Mouse (Mus musculus) forebrain, postnatal 0 days (tissue): ENCODE measurements around the gene Ctnnd2. TPM values are rescaled to one million over a fixed set of nuclear protein-coding genes. Genes with fewer than 3 reads are reported as not detected.

Source experiments
- ATAC-seq: fragments of 200-750 bp; cut with Nextera tagmentation; 2 replicates; pipeline ENCODE4 v1.8.0; 2017; ENCODE audit warnings: mild to moderate bottlenecking, moderate library complexity
- DNase-seq: peaks from one replicate; pipeline ENCODE4 v3.0.0-alpha.2; 2015
- H3K27ac ChIP-seq: fragments of 300-500 bp; sonication (generic); 2 replicates; pipeline ENCODE4 v1.5.1; 2014; ENCODE audit warnings: low read depth, mild to moderate bottlenecking, antibody characterized with exemption, low read length, moderate library complexity, mixed read lengths
- H3K27me3 ChIP-seq: fragments of 300-500 bp; sonication (generic); 2 replicates; pipeline ENCODE4 v1.6.1; 2014; ENCODE audit warnings: mild to moderate bottlenecking, low read length, mixed read lengths; ENCODE audit not compliant: insufficient read depth
- H3K36me3 ChIP-seq: fragments of 300-500 bp; sonication (generic); 2 replicates; pipeline ENCODE4 v1.6.1; 2014; ENCODE audit warnings: mild to moderate bottlenecking, moderate library complexity; ENCODE audit not compliant: insufficient read depth
- H3K4me1 ChIP-seq: fragments of 300-500 bp; sonication (generic); 2 replicates; pipeline ENCODE4 v1.6.1; 2014; ENCODE audit warnings: antibody characterized with exemption; ENCODE audit not compliant: insufficient read depth
- H3K4me2 ChIP-seq: fragments of 300-500 bp; sonication (generic); 2 replicates; pipeline ENCODE4 v1.6.1; 2014; ENCODE audit warnings: low read depth, mild to moderate bottlenecking, moderate library complexity
- H3K4me3 ChIP-seq: fragments of 300-500 bp; sonication (generic); 2 replicates; pipeline ENCODE4 v1.5.1; 2014; ENCODE audit warnings: low read depth, low read length, mixed read lengths
- H3K9ac ChIP-seq: fragments of 300-500 bp; sonication (generic); 2 replicates; pipeline ENCODE4 v1.6.1; 2014; ENCODE audit warnings: mild to moderate bottlenecking
- H3K9me3 ChIP-seq: fragments of 300-500 bp; sonication (generic); 2 replicates; pipeline ENCODE4 v1.6.1; 2016; ENCODE audit warnings: low read length
- CTCF ChIP-seq: sonication (generic); IDR thresholded peaks from 2 replicates; pipeline ENCODE4 v1.5.1; 2016; ENCODE audit warnings: antibody characterized with exemption, control low read depth, low read depth
- WGBS: fragments of 180-500 bp; shearing (Covaris S2); extraction: QIAGEN DNeasy Blood & Tissue Kit; methylation state at CpG from one replicate; pipeline ENCODE4 v1.1.7; 2014; 5-methylcytosine and 5-hydroxymethylcytosine counted together
- polyA plus RNA-seq: library from polyadenylated mRNA; unstranded; fragments of >200 nt; fragmentation: Nextera tagmentation; extraction: Ambion mirVana; gene quantifications from 2 replicates; pipeline ENCODE4 v1.2.1, GENCODE M21; 2015
- total RNA-seq: library from RNA; depleted of rRNA; stranded (reverse); fragments of >200 nt; gene quantifications from 2 replicates; pipeline ENCODE4 v1.2.3, GENCODE M21; 2014

Ctnnd2 gene
- total and polyA plus RNA-seq, 2 experiments from 2014 or later = 73.6 to 130 TPM

- peaks cover 10% of the 10 kb centered on the region; the same call in 1 of the 2 replicates for H3K4me1 ChIP-seq
- TF ChIP-seq CTCF = no peak
- no peak overlapping the region for H3K27ac ChIP-seq
- H3K27me3 ChIP-seq = no peaks in the 10 kb centered on the region
- ATAC-seq = no peak
- DNase-seq = no peak
- H3K9me3 ChIP-seq = no peaks in the 10 kb centered on the region
- no peak overlapping the region for H3K9ac ChIP-seq
- no peaks in the 10 kb centered on the region for H3K36me3 ChIP-seq
- no peak overlapping the region for H3K4me2 ChIP-seq
- no peak overlapping the region for H3K4me3 ChIP-seq
- 28% methylated on average over 9 of the region's 9 CpGs for WGBS
Observed at GRCm38 (mm10) chr15:30460341-30461125, 288.1 kb downstream of the Ctnnd2 start.

GRCm38 (mm10) chr15:30462804-30463423 lies 290.5 kb downstream of the Ctnnd2 start:
- DNase-seq = no peak
- H3K4me1 ChIP-seq = peaks cover under 1% of the 10 kb centered on the region; the same call in 1 of the 2 replicates
- H3K9me3 ChIP-seq = no peaks in the 10 kb centered on the region
- no peaks in the 10 kb centered on the region for H3K27me3 ChIP-seq
- 76% methylated on average over 2 of the region's 2 CpGs for WGBS
- H3K9ac ChIP-seq = no peak overlapping the region
- TF ChIP-seq CTCF = no peak
- ATAC-seq = no peak
- no peak overlapping the region for H3K27ac ChIP-seq
- H3K36me3 ChIP-seq = no peaks in the 10 kb centered on the region
- H3K4me3 ChIP-seq = no peak overlapping the region
- H3K4me2 ChIP-seq = no peak overlapping the region

DNA sequence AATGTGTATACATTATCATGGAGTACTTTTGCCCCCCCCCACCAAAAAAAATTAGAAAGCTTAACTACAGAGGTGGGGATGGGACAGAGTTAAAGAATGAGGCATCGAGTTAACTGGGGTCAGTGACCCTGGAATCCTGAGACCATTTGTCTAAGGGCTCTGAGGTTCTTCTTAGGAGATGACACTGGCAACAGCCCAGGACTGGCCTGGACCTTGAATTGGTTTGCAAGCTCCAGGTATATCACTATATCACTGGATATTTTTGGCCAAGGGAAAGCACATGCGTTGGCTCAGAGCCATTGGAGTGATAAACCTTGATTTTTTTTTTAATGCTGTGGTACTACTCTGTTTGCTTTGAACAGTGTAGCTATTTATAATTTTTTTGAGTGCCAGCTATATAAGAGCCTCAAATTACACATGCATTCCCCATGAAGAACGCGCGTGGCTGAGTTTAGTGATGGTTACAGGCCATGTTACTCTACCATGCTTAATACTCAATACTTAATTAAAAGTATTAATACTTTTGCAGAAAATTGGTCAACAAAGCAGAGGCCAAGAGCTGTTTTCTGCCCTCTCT lies 291.2 kb downstream of the Ctnnd2 start:
- Histone ChIP-seq H3K4me3 (no peak overlapping the region), H3K4me1 (no peaks in the 10 kb centered on the region; the same call in 1 of the 2 replicates), H3K27ac (no peak overlapping the region), H3K36me3 (no peaks in the 10 kb centered on the region), H3K27me3 (no peaks in the 10 kb centered on the region), H3K9ac (no peak overlapping the region), H3K9me3 (no peaks in the 10 kb centered on the region), H3K4me2 (no peak overlapping the region)
- no peak for TF ChIP-seq CTCF
- 87% methylated on average over 5 of the region's 5 CpGs for WGBS
- DNase-seq = no peak
- no peak for ATAC-seq

DNA sequence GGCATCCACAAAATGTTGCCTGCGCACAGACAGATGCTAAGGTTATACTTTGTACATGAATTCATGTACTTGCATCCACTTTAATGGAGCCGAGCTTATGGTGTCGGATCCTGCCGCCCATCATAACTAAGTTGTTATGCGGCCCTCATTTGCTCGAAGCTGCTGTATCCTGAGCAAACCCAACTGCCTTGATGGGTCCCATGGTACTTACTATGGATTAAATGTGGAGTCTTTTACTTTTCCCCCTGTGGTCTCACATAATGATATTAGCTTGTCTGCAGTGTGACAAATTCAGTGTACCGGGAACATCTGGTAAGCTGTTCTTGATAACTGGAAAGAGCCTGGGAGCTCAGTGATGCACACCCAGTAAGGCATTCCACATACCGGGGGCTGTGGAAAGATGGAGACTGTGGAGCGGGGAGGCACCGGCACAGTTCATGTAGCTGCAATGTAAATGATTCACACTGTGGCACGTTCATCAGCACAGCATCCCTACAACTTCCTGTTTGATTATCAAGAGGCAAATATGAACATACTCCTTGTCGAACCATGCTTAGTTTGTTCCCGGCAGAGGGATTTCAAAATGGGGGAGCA lies 294.7 kb downstream of the Ctnnd2 start:
- no peak overlapping the region for H3K4me2 ChIP-seq
- H3K9ac ChIP-seq = no peak overlapping the region
- H3K4me3 ChIP-seq = no peak overlapping the region
- ATAC-seq (no peak), DNase-seq (no peak)
- H3K27me3 ChIP-seq = no peaks in the 10 kb centered on the region
- no peaks in the 10 kb centered on the region for H3K9me3 ChIP-seq
- no peaks in the 10 kb centered on the region for H3K4me1 ChIP-seq
- TF ChIP-seq CTCF = no peak
- no peaks in the 10 kb centered on the region for H3K36me3 ChIP-seq
- H3K27ac ChIP-seq = no peak overlapping the region
- 81% methylated on average over 13 of the region's 13 CpGs for WGBS

- 86% methylated on average over 3 of the region's 3 CpGs for WGBS
- no peak overlapping the region for H3K9ac ChIP-seq
- no peak overlapping the region for H3K4me3 ChIP-seq
Observed at GRCm38 (mm10) chr15:30468773-30469172, 296.4 kb downstream of the Ctnnd2 start.

DNA sequence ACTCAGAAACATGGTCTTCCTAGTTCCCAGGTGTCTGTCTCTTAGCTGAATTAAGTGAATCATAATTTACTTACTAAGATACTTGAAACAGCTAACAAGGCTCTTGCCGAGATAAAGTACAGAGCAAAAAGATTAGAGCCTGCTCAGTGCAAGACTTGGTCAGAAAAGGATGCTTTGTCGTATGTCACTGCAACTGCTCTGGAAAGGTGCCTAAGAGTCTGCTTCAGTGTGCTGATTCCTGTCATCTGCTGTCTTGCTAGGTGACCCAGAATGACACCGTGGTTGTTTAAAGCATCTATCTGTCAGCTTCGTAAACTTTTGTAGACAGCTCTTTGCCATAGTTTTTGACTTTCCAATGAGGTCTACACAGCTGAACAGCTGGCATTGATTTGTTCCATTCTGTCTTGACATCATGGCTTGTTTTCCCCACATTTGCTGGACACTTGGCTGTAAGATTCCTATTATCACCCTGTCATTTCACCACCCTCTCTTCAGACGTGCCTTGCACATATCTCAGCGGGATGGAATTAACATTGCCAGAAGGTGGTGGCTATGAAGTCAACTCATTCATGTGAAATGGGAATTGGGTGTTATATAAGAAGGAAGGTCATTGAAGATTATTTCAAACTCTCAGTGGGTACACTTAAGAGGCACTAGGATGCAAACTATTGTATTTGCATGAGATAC lies 299.0 kb downstream of the Ctnnd2 start:
- Histone ChIP-seq H3K4me2 (no peak overlapping the region), H3K36me3 (no peaks in the 10 kb centered on the region), H3K27me3 (no peaks in the 10 kb centered on the region), H3K9ac (no peak overlapping the region), H3K4me1 (no peaks in the 10 kb centered on the region), H3K4me3 (no peak overlapping the region), H3K9me3 (no peaks in the 10 kb centered on the region), H3K27ac (no peak overlapping the region)
- WGBS = 61% methylated on average over 6 of the region's 6 CpGs
- no peak for DNase-seq
- no peak for TF ChIP-seq CTCF
- ATAC-seq = peak; percentile 68

More at GRCm38 (mm10) chr15:30468773-30469172, 296.4 kb downstream of the Ctnnd2 start:
- H3K27me3 ChIP-seq = no peaks in the 10 kb centered on the region
- H3K27ac ChIP-seq = no peak overlapping the region
- no peaks in the 10 kb centered on the region for H3K9me3 ChIP-seq
- DNase-seq (no peak), ATAC-seq (no peak)
- no peak overlapping the region for H3K4me2 ChIP-seq
- no peaks in the 10 kb centered on the region for H3K4me1 ChIP-seq
- TF ChIP-seq CTCF = no peak
- no peaks in the 10 kb centered on the region for H3K36me3 ChIP-seq
